Mouse (Mus musculus) thymus, adult 2 months (tissue): ENCODE measurements around the gene Gcm1. TPM values are rescaled to one million over a fixed set of nuclear protein-coding genes. Genes with fewer than 3 reads are reported as not detected.

Experiments
- DNase-seq: peaks from one replicate; pipeline ENCODE4 v3.0.0; 2021
- H3K27ac ChIP-seq: fragments of 200-500 bp; 2 replicates; pipeline ENCODE4 v1.5.1; 2012; ENCODE audit warnings: low read length, control low read depth; ENCODE audit not compliant: control insufficient read depth, insufficient read depth
- H3K27me3 ChIP-seq: fragments of 200-500 bp; 2 replicates; pipeline ENCODE4 v1.6.1; 2012; ENCODE audit warnings: mild to moderate bottlenecking, low read length, moderate library complexity, mixed read lengths; ENCODE audit not compliant: control insufficient read depth, insufficient read depth
- H3K36me3 ChIP-seq: fragments of 200-500 bp; 2 replicates; pipeline ENCODE4 v1.6.1; 2012; ENCODE audit warnings: mild to moderate bottlenecking, low read length, moderate library complexity; ENCODE audit not compliant: control insufficient read depth, insufficient read depth
- H3K4me1 ChIP-seq: fragments of 200-500 bp; replicated peaks from 2 replicates; pipeline ENCODE4 v1.6.1; 2012; ENCODE audit warnings: low read length; ENCODE audit not compliant: control insufficient read depth, insufficient read depth
- H3K4me3 ChIP-seq: fragments of 200-500 bp; 2 replicates; pipeline ENCODE4 v1.5.1; 2012; ENCODE audit warnings: mild to moderate bottlenecking, low read length, control low read depth, moderate library complexity; ENCODE audit not compliant: control insufficient read depth, insufficient read depth
- CTCF ChIP-seq: fragments of 200-500 bp; IDR thresholded peaks from 2 replicates; pipeline ENCODE4 v1.5.1; 2012; ENCODE audit warnings: mild to moderate bottlenecking, control low read depth, low read length, moderate library complexity, borderline replicate concordance; ENCODE audit not compliant: control insufficient read depth, poor library complexity, insufficient read depth; ENCODE audit errors: extremely low read depth
- POLR2A ChIP-seq: fragments of 200-500 bp; IDR thresholded peaks from 2 replicates; pipeline ENCODE4 v1.6.1; 2012; ENCODE audit warnings: mild to moderate bottlenecking, low read length, control low read depth, moderate library complexity; ENCODE audit not compliant: control insufficient read depth, poor library complexity, insufficient read depth; ENCODE audit errors: extremely low read depth
- WGBS: fragments of 180-500 bp; shearing (Covaris S2); methylation state at CpG from one replicate; pipeline ENCODE4 v1.1.7; 2018; 5-methylcytosine and 5-hydroxymethylcytosine counted together
- polyA plus RNA-seq: library from polyadenylated mRNA; depleted of rRNA; stranded (reverse); fragments of >200 nt; gene quantifications from 2 replicates; pipeline ENCODE4 v1.2.3, GENCODE M21; 2012; rRNA removed

Gcm1 gene
- polyA plus RNA-seq, result 0.20 TPM in 1 of 2 replicates, not detected in the other

DNA sequence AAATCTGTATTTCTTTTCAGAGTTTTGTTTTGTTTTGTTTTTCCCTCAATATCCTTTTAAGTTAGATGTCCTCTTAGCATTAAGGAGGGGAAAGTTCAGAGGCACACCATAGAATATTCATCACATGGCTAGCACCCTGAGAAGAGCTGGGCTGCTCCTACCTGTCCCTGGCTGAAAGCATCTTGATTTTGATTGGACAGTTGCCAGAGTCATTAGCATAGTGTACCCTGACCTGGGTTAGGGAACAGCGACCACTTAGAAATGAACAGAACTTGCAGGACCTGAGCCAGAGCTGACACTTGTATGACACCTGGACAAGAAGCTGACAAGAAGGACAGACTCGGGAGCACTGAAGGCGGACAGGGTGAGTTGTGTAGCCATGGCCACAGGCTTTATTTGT is at the start of gene Gcm1:
Gcm1 (plus strand) TSS at position 248 of the 400 bp plus-strand sequence.
- DNase-seq, result no peak
- Histone ChIP-seq H3K36me3 (no peaks in the 10 kb centered on the region), H3K27ac (no peak within 1 kb of the TSS), H3K27me3 (no peaks in the 10 kb centered on the region), H3K4me1 (no peaks in the 10 kb centered on the region), H3K4me3 (no peak within 1 kb of the TSS)
- WGBS, result 88% methylated on average over 3 of the region's 3 CpGs
- TF ChIP-seq POLR2A, result no peak
- no peak for TF ChIP-seq CTCF

DNA sequence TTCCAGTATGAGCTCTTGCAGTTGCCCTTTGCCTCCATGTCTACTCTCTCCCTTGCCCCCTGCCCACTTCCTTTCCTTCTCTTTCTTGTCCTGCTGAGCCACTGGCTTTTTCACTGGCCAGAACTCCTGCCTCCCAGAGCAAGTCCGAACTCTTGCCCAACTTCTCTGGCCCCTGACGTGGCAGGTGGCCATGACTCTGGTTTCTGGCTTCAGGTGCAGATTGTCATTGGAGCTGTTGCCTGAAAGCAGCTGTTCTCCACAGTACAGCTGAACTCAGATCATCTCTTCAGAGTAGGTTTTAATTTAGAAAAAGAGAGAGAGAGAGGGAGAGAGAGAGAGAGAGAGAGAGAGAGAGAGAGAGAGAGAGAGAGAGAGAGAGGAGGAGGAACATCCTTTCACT is 48.4 kb upstream of the Gcm1 start:
- 88% methylated on average over 2 of the region's 2 CpGs for WGBS
- Histone ChIP-seq H3K4me3 (no peak overlapping the region), H3K4me1 (no peaks in the 10 kb centered on the region), H3K27me3 (no peaks in the 10 kb centered on the region), H3K36me3 (no peaks in the 10 kb centered on the region), H3K27ac (no peak overlapping the region)
- TF ChIP-seq POLR2A, result no peak
- TF ChIP-seq CTCF, result no peak
- no peak for DNase-seq

DNA sequence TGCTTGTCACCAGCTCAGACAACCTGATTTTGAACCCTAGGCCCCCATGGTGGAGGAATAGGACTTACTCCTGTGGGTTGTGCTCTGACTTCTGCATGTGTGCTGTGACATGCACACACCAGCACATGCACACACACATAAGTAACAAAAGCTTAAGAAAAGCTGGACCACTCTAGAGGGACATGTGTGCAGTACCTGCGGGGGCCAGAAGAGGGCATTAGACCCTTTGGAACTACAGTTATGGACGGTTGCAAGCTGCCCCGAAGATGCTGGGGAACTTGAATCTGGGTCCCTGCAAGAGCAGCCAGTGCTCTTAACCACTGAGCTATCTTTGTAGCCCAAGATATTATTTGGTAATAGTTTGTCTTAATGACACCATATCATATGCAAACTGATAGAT is 46.2 kb upstream of the Gcm1 start:
- no peak overlapping the region for H3K27ac ChIP-seq
- no peaks in the 10 kb centered on the region for H3K36me3 ChIP-seq
- no peak for TF ChIP-seq POLR2A
- peak; percentile 60; the same call in 1 of the 2 replicates for TF ChIP-seq CTCF
- H3K27me3 ChIP-seq, result no peaks in the 10 kb centered on the region
- DNase-seq, result peak; percentile 60
- no peak overlapping the region for H3K4me3 ChIP-seq
- 30% methylated on average over 3 of the region's 3 CpGs for WGBS
- no peaks in the 10 kb centered on the region for H3K4me1 ChIP-seq

DNA sequence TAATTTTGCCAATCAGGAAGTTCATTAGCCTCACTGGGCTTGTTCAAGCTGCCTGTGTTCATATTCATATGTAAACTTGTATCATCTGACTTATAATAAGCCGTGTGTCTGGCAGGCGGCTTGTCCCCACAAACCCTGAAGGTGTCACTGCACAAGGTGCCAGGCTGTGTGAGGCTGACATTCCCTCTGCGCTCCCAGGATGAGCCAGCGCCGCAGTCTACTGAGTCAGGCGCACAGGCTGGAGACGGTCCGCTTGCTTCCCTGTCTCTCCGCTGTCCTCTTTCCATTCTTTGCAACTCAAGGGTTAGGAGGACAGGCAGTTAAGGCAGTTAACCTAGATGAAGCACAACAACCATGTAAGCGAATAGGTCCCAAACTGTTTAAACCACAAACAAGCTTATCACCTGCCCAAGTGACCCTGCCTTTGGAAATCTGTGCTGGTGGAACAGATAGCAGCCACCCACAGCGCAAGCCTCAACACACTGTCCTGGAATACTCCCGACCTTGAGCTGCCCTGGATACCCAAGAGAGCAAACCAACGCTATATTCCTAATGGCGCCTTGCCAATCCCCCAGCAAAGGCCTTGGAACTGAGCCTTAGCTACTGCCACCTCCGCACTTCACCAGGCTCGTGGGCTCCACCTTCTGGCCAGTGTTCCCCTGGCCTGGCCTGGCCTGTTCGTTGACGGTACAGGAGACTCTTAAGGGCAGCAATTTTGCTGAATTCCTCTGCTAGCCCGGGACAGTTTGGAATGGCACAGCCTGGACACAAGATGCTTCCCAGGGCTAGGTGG is 45.3 kb upstream of the Gcm1 start:
- peak; percentile 72 for DNase-seq
- TF ChIP-seq CTCF (peak; percentile 89), POLR2A (no peak)
- no peak overlapping the region for H3K27ac ChIP-seq
- no peaks in the 10 kb centered on the region; the same call in 1 of the 2 replicates for H3K4me1 ChIP-seq
- H3K36me3 ChIP-seq, result no peaks in the 10 kb centered on the region
- WGBS, result 49% methylated on average over 19 of the region's 19 CpGs
- H3K27me3 ChIP-seq, result no peaks in the 10 kb centered on the region
- no peak overlapping the region for H3K4me3 ChIP-seq

DNA sequence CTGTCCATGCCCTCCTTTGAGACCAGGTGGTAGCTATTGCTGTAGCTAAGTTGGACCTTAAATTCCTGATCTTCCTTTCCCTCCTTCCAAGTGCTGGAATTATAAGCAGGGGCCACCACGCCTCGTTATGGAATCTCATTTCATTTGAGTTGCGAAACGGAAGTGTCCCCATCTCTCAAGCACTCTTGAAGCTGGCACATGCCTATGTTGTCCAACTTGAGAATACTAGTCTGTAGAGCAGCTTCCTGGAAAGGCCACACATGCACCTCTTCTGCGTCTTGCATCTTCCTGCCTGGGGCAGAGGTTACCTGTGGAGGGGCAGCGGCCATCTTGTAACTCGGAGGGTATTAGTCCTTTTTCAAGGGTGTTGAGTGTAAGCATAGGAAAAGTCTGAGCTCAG is 42.3 kb upstream of the Gcm1 start:
- TF ChIP-seq POLR2A (no peak), CTCF (no peak)
- Histone ChIP-seq H3K4me1 (no peaks in the 10 kb centered on the region; the same call in 1 of the 2 replicates), H3K27me3 (no peaks in the 10 kb centered on the region), H3K27ac (no peak overlapping the region), H3K4me3 (no peak overlapping the region), H3K36me3 (no peaks in the 10 kb centered on the region)
- WGBS, result 88% methylated on average over 7 of the region's 7 CpGs
- DNase-seq, result no peak

DNA sequence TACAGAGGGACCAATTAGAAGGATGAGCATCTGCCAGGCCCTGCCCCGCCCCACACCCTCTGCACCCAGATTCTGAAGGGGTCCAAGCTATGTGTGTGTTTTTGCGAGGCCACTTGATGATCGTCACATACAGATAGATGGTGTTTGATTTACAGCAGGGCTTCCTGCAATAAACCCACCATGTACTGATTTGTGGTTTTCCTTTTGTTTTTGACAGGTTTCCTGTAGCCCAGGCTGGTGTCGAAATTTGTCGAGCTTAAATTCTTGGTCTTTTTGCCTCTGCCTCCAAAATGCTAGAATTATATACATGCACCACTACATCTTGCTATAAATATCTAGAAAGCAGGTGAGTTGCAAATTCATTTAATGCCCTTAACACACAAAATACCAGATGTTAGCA is 41.5 kb upstream of the Gcm1 start:
- no peaks in the 10 kb centered on the region for H3K36me3 ChIP-seq

DNA sequence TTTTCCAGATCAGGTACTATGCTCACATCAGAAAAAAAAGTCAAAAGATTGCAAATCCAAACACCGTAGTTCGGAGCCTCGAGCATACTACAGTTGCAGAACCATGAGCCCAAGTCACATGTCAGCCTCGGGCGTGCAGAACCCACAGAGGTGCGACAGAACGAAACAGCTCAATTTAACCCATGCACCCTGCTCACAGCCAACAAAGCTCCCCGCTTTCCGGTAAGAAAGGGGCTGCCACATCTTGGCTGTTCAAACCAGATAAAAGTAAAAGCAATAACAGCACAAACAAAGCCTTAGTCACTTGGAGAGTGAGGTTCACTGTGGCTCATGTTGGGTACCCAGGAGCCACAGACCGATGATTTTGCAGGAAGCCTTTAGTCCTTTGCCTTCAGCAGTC is 41.0 kb upstream of the Gcm1 start:
- no peak for TF ChIP-seq CTCF
- no peak for TF ChIP-seq POLR2A
- H3K27ac ChIP-seq, result no peak overlapping the region
- WGBS, result 10% methylated on average over 10 of the region's 10 CpGs
- H3K36me3 ChIP-seq, result no peaks in the 10 kb centered on the region
- H3K4me3 ChIP-seq, result no peak overlapping the region
- DNase-seq, result peak; percentile 8
- no peaks in the 10 kb centered on the region for H3K27me3 ChIP-seq
- H3K4me1 ChIP-seq, result no peaks in the 10 kb centered on the region; the same call in 1 of the 2 replicates

More for the DNA sequence above, 41.5 kb upstream of the Gcm1 start:
- no peak overlapping the region for H3K4me3 ChIP-seq
- WGBS, result 7% methylated on average over 5 of the region's 5 CpGs
- no peaks in the 10 kb centered on the region for H3K27me3 ChIP-seq
- DNase-seq, result no peak
- H3K4me1 ChIP-seq, result no peaks in the 10 kb centered on the region; the same call in 1 of the 2 replicates
- H3K27ac ChIP-seq, result no peak overlapping the region
- TF ChIP-seq POLR2A (no peak), CTCF (no peak)

DNA sequence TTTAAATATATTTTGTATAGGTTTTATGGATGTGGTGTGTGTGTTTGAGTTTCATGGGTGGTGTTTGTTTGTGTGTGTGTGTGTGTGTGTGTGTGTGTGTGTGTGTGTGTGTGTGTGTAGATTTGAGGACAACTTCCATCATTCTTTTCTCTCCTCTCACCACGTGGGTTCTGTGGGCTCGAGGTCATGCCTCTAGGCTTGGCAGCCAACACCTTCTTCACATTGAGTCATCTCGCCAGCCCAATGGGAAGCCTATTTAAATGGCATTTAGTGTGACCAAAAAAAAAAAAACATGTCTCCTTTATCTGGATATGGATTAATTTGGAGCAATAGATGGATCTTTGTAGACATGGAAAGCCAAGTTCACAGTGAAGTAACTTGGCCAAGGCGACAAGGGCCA is 39.7 kb upstream of the Gcm1 start:
- no peak overlapping the region for H3K27ac ChIP-seq
- no peaks in the 10 kb centered on the region; the same call in 1 of the 2 replicates for H3K4me1 ChIP-seq
- no peaks in the 10 kb centered on the region for H3K36me3 ChIP-seq
- no peak for DNase-seq
- no peak overlapping the region for H3K4me3 ChIP-seq
- TF ChIP-seq POLR2A (no peak), CTCF (no peak)
- WGBS, result 72% methylated on average over 4 of the region's 4 CpGs
- H3K27me3 ChIP-seq, result no peaks in the 10 kb centered on the region
